Mouse (Mus musculus): ENCODE measurements at regions not wholly inside any gene's neighbourhood (a gene's known extent, or its start where the extent isn't known, plus 50 kb on each side); places are given as distances from the start of the nearest gene placed in this dataset.

DNA sequence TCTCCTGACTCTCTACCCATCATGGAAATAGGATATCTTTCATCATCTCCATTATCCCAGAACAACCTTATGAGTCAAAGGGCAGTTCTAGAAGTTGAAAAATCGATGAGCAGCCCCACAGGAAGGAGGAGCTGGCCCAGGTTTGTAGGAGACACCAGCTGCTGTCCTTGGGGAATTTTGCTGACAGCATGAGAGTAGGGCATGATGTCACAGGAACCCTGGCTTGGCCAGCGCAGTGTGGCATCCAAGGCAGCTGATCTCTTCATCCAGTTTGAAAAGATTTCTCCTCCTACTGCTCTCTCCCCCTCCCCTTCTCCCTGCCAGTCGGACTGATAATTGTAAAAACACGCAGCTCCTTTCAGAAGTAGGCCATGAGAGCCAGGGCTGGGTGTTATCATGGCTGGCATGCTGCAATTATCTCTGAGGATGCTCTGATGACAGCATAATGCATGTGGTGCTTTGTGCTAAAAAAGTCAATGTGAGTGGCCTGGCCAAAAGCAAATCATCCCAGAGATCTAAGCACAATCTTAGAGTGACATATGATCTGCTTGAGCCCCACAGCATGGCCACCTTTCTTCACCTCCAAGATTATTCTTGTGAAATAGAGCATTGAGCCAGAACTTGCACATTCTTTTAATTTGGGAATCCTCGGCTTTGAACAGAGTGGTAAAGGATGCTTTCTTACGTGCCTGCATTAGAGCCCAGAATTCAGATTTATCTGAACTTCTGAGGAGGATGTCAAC lies 54.2 kb downstream of the Gjd2 start:
- DNase-seq (ENCODE audit: low spot score in 2 of 2) = peak in 1 of 2 experiments; percentile 25

DNA sequence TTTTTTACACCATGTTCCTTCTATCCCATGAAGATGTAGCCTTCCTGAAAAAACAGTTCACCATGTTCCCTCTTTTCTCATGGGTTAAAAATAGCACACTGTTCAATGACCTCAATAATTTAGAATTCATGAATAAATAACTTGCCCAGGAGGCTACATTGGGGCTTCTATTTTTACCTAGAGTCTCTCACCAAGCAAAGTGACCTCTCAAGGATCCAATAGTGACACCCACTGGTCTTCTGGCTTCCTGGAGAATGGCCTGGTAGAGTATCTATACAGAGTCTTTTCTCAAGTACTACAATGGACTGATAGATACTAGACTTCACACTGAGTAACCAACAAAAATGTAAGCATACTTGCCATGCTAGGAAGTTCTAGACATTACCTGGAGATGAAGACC lies 60.9 kb downstream of the Gjd2 start:
- no peak for DNase-seq (ENCODE audit: low spot score in 2 of 2)

DNA sequence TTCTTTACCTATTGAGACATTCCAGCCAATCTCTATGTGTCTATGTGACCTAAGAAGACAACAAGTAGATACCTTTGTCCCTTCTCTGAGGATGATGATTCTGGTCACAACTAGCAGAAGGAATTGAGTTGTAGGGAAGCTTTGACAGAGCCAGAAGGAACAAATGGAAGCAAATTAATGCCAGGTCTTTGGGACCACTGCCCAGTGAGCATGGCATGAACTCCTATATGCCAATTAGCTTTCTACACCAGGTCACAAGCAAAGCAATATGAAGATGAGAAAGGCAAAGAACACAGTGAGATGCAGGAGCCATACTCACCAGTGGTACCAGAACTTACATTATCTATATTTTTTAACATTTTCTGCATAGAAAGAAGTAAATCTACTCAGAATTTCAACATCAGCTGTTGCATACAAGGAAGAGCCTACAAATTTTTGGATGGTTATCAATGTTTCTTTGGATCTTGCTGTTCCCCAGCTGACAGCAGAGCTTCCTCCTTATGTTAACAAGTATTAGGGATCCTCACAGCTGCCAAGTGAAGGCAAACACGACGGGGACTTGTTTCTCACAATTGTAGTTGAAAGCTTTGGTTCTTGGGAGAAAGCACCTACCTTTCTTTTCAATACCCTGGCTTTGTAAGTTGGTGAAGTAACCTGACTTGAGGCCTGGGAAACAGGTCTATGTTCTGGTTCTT lies 64.0 kb downstream of the Gjd2 start:
- peak; percentile 41 to 46 for DNase-seq (ENCODE audit: low spot score in 2 of 2)

DNA sequence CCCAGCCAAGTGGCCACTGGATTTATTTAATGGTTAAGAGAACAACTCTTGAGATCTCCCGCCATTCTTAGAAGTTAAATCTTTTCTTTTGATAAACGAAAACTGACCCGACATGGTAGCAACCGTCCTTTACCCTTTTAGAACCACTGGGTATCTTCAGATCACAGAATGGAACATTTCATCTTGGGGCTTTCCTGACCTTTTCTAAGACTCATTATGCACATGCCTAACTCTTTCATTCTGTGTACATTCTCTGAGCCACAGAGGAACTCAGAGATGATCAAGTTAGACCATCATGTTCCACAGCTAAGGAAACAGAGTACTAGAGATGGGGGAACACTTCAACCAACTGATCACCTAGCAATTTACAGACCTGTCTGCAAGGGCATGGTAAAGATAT lies 81.7 kb downstream of the Gjd2 start:
- no peak for DNase-seq (ENCODE audit: low spot score in 2 of 2)

DNA sequence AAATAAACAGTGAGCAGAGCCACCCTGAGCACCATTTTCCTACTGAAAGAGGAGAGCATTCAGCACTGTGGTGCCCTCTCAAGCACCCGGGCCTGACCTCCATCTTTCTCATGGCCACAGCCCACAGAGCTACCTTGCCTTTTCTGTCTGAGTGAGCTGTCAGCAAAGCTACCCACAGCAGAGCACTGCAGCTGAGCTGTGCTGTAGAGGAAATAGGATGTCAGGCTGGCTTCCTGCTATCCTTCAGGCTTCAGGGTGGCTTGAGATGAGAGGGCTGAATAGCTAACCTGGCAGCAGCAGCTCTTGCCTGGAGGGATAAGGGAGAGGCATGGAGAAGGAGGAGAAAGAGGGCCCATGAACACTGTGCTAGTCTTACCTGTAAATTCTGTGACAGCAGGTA lies 82.5 kb downstream of the Gjd2 start:
- no peak for DNase-seq (ENCODE audit: low spot score in 2 of 2)

DNA sequence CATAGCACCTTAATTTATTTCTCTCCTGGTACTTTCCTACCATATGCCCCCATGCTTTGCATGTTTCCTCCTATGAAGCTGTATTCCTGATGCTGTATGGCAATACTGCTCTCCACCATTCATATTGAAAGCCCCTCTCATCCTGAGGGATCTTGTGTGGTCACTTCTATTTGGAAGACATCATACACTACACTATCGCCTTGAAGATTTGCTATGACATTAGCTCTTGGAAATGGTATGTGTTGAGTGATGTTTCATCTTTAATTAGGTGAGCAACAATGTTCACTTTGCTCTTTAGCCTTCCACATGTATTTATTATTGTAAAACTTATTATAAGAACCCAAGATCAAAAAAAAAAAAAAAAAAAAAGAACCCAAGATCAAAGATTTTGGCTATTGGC lies 81.2 kb upstream of the Arhgap11a start:
- no peak for DNase-seq (ENCODE audit: low spot score in 2 of 2)

DNA sequence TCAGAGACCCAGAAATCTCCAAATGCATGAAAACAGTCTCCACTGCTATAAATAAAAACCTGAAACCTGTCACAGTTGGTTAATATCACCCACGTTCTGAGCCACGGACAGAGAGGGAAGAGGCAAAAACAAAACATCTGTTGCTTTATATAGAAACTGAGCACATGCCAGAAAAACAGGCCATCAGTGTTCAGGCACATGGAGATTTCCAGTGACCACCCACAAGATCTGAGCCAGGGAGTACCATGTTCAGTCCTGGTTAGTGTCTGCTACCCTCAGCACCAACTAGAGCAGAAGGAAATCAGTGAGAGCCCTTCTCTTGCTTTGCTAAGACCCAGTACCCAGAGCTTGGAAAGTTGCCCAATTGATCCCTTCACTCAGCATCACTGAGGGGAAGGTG lies 75.7 kb upstream of the Arhgap11a start:
- no peak for DNase-seq (ENCODE audit: low spot score in 2 of 2)

DNA sequence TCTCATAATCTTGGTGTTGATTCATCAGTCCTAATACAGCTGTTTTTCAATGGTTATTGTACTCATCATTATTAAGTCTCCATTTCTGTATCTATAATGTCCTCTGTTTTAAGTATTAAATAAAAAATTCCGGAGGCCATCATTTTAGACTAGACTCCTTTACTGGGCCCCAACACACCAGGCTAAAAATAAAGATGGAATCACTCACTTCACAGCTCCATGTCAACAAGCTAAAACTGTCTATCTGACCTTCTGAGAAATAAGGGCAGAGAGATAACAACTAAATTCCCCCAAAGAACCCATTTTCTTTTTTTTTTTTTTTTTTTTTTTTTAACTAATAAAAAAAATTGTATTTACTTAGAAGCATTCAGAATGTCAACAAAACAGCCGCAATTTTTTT lies 70.5 kb upstream of the Arhgap11a start:
- DNase-seq (ENCODE audit: low spot score in 2 of 2) = no peak

DNA sequence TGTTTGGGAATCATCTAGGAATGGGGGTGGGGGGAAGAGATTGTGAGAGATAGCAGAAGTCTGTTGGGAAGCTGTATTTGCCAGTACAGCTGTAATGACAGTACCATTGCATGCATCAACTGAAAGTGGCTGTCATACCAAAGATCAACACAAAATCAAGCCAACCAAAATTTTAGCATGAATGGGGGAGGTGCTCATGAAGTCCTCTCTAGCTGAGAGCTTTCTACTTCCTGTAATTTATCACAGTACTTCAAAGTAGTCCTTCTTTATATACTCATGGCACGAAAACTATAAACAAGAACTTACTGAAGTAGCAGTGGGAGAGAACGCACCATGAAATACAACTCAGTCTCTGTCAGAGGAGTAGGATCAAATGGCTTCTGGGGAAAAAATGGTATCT lies 65.8 kb upstream of the Arhgap11a start:
- no peak for DNase-seq (ENCODE audit: low spot score in 2 of 2)

DNA sequence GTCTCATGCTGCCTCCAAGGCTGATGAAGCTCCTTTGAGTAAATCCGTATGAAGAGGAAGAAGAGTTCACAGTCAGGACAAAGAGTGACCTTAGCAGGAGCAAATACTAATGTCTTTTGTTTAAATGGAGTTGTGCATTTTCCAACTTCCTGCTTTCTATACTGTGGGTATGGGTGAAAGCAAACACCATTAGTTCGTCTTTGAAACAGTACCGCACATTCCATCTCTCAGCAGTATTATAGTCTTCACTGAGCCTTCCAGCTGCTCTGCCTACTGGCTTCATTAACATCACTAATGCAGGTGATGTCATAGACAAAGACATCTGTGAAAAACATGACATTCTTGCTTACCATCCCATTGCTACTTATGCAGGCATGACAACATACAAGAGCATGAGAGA lies 62.7 kb upstream of the Arhgap11a start:
- no peak for DNase-seq (ENCODE audit: low spot score in 2 of 2)

DNA sequence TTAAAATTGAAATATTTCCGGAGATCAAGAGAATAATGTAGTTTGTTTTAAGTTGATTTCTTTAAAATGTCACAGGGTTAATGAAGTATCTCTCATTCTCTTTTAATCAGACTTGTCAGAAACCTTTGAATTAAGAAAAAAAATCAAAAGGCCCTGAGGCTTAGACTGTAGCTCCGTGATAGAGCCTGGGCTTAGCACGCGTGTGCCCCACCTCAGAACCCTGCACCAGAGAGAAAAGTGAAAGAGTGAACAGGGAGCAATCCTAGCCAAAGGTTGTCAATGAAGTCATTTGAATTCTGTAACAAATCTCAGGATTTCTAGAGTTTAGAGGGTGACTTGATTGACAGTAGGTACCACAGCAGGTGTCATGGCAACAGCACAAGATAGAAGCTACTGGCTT lies 61.0 kb upstream of the Arhgap11a start:
- no peak for DNase-seq (ENCODE audit: low spot score in 2 of 2)

DNA sequence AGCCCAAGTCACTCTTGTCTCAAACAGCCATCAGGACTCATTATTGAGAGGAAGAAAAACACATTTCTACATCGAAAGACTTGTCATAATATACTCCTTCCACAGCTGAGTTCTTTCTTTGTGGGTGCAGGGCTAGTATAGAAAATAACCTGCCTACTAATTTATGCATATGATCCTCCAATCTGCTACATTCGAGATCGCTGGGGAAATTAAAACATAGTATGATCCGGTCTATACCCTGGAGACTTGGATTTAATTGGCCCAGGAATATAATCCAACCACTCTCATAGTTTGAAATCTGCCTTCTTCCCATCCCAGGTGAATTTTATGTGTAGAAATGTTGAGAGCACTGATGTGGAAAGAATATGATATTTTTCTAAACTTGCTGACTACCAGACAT lies 60.2 kb upstream of the Arhgap11a start:
- DNase-seq (ENCODE audit: low spot score in 2 of 2) = no peak

DNA sequence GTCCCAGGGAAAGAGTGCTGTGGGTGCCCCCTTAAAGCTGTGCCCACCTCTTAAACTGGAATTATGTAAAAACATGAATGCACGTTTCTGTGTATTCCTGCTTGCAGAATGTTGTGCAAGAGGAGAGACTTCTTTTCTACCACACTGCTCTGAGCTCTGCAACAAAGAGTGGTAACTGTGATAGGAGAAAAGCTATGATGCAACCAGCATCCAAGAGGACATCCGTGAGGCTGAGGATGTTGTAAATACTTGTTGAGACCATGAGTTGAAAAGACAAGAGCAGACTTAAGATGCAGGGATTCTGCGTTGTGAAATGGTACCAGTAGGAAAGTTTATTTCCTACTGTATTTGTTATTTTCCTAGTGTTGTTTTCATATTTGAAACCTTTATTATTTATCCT lies 56.0 kb upstream of the Arhgap11a start:
- no peak for DNase-seq (ENCODE audit: low spot score in 2 of 2)

DNA sequence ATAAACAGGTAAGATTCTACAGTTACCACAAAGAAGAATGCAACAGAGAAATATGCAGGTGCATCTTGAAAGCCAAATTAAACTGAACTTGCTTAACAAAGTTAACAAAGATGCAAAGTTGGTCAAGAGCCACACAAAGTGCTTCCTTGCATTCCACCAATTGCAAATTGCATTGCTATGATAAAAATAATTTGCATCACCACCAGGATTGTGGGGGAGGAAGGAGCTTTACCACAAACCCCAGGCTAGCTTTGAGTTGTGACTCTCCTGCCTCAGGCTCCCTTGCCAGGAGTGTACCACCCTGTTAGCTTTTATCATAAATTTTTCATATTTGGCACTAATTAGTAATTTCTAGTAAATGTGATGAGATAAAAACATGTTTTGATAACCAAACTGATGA lies 55.4 kb upstream of the Arhgap11a start:
- DNase-seq (ENCODE audit: low spot score in 2 of 2) = no peak

DNA sequence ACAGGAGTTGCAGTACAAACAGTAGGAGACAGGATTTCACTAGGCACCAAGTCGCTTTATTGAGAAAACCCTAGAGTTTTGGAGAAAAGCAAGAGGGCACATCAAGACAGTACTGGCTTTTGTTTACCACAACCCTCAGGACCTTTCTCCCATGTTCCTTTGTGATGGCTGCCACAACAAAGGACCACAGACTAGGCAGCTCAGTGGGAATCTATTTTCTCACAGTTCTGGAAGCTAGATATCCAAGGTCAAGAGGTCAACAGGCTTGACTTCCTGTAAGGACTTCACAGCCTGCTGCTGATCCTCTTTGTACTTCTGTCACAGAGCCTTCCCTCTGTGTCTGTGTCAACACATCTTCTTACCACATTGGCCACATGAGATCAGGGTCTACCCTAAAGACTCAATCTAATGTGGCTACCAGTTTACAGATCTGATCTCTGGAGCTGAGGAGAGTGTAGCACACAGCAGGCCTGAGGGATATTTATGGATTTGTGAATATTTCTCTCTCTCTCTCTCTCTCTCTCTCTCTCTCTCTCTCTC lies 54.6 kb upstream of the Arhgap11a start:
- no peak for DNase-seq (ENCODE audit: low spot score in 2 of 2)

DNA sequence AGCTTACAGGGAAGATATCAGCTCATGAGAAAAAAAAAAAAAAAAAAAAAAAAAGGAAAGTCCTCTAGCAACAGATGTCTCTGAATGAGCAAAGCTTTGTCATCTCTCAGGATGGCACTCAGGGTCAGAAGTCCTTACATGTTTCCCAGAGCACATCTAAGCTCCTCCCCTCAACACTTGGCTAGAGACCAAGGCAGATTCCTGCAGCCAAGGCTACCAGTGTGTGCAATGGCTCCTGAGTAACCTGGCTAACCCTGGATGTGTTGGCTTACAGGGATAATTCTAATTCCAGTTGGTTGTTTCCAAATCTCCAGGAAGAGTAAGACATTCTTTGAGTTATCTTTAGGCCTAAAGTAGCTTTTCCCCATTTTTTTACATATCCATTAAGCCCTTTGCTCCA lies 53.9 kb upstream of the Arhgap11a start:
- DNase-seq (ENCODE audit: low spot score in 2 of 2) = no peak

DNA sequence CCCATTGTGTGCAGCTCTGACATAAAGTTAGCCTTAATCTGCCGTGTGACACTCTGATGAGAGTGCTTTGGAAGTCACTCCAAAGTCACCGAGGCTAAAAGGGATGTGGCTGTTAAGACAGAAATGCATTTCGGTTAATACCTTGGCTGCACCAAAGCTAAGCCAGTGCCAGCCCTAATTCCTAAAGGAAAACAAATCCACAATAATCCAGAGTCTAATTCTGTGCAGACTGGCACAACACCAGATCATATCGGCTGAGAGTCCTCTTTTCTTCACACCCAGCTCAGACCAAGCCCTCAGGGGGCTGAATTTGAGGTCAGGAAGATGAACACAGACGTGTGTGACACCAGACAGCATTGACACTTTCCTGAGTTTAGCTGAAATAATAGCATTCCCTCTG lies 52.0 kb upstream of the Arhgap11a start:
- no peak for DNase-seq (ENCODE audit: low spot score in 2 of 2)

DNA sequence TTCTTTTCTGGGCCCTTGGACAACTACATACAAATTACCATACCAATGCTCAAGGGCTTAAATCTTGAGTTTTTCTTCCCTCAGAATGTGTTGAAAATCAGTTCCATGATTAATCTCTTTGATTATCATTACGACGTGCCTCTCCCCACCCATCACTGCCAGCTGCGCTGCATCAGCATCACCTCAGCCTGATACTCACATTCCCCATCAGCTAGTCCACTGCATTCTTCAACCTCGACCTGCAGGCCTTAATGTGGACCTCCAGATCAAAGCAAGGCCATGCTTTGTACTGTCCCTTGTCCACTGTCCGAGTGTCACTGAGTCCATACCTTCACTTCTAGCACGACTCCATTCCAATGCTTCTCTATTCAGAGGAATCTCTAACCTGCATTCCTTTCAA lies 50.3 kb upstream of the Arhgap11a start:
- DNase-seq (ENCODE audit: low spot score in 2 of 2) = no peak

All from right cerebral cortex, postnatal 10 days (tissue).